Mouse (Mus musculus) bone marrow, adult 2 months (tissue): ENCODE measurements around the gene Pqlc3.
"Not testable (repeated sequence)": the region's sequence is repeated elsewhere in the genome, so short reads cannot be mapped to it uniquely, and the experiment has no call there.

Source experiments
- CTCF ChIP-seq: fragments of 200-500 bp; IDR thresholded peaks from 2 replicates; pipeline ENCODE4 v1.5.1; 2011; ENCODE audit warnings: low read length, control low read depth; ENCODE audit not compliant: control insufficient read depth, insufficient read depth
- POLR2A ChIP-seq: fragments of 200-500 bp; IDR thresholded peaks from 2 replicates; pipeline ENCODE4 v1.6.1; 2011; ENCODE audit warnings: low read depth, mild to moderate bottlenecking, control low read depth, low read length, borderline replicate concordance; ENCODE audit not compliant: control insufficient read depth

- TF ChIP-seq CTCF, POLR2A: not testable (repeated sequence)
Measured at GRCm38 (mm10) chr12:17021125-17021524, 20.9 kb upstream of the Pqlc3 start.
